Mouse (Mus musculus): Measurements from ENCODE around the gene Rnf187.

Gene Rnf187

DNA sequence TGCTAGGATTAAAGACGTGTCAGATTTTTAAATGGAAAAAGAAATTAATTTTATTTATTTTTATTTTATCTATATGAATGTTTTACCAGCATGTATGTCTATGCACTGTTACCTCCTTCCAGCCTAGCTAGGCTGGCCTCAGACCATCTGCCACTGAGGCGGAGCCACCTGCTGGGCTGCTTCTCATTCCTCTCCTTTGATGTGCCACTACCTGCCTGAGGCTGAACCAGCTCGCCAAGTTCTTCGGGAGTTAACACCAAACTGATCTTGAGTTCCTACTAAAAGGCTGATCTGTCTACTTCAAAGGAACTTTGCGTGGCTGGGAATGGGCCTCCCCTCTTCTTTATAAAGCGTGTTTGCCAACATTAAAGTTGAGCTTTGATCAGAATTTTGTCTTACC lies 44.3 kb downstream of the Rnf187 start:
- peak; percentile 78 for DNase-seq

DNA sequence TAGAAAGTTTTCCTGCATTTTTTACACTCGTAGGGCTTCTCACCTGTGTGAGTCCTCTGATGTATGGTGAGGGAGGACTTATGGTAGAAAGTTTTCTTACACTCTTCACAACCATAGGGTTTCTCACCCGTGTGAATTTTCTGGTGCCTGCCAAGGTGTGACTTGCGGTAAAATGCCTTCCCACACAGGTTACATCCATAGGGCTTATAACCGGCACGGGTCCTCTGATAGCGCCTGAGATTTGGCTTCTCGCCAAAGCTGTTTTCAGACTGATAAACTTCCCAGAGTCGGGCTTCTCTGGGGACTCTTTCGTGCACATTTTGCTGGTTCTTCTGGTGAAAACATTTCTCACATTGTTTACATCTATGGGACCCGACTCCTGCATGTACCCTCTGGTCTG lies 48.2 kb downstream of the Rnf187 start:
- peak; percentile 64 for DNase-seq

GRCm38 (mm10) chr11:58883756-58884155 lies 55.0 kb downstream of the Rnf187 start:
- DNase-seq = no peak
